Mouse (Mus musculus) bone marrow macrophage, adult 2 months (primary cell): ENCODE measurements around the gene Aagab.

Source experiments
- CTCF ChIP-seq: IDR thresholded peaks from 2 replicates; pipeline ENCODE4 v1.5.1; 2012; ENCODE audit warnings: low read depth, mild to moderate bottlenecking, low read length, moderate library complexity
- POLR2A ChIP-seq: IDR thresholded peaks from 2 replicates; pipeline ENCODE4 v1.6.1; 2012; ENCODE audit warnings: mild to moderate bottlenecking, low read depth, low read length, borderline replicate concordance

- TF ChIP-seq CTCF (no peak), POLR2A (no peak)
These were observed 49.1 kb downstream of the Aagab start for GRCm38 (mm10) chr9:63651594-63651993.
